Mouse (Mus musculus) intestine, postnatal 0 days (tissue): ENCODE measurements around the gene Zfp599. TPM values are rescaled to one million over a fixed set of nuclear protein-coding genes. Genes with fewer than 3 reads are reported as not detected.
"Not testable (repeated sequence)": the region's sequence is repeated elsewhere in the genome, so short reads cannot be mapped to it uniquely, and the experiment has no call there.

Experiments used
- ATAC-seq: fragments of 200-750 bp; cut with Nextera tagmentation; 2 replicates; pipeline ENCODE4 v1.8.0; 2017; ENCODE audit warnings: mild to moderate bottlenecking, moderate TSS enrichment, moderate library complexity
- H3K27ac ChIP-seq: fragments of 300-500 bp; sonication (generic); 2 replicates; pipeline ENCODE4 v1.5.1; 2014; ENCODE audit warnings: mild to moderate bottlenecking, low read depth, low read length, moderate library complexity
- H3K27me3 ChIP-seq: fragments of 300-500 bp; sonication (generic); replicated peaks from 2 replicates; pipeline ENCODE4 v1.6.1; 2014; ENCODE audit warnings: low read length, mixed read lengths; ENCODE audit not compliant: control insufficient read depth, insufficient read depth
- H3K36me3 ChIP-seq: fragments of 300-500 bp; sonication (generic); 2 replicates; pipeline ENCODE4 v1.6.1; 2014; ENCODE audit warnings: mild to moderate bottlenecking, moderate library complexity; ENCODE audit not compliant: control insufficient read depth, insufficient read depth
- H3K4me1 ChIP-seq: fragments of 300-500 bp; sonication (generic); replicated peaks from 2 replicates; pipeline ENCODE4 v1.6.1; 2014; ENCODE audit warnings: antibody characterized with exemption, low read length, mixed read lengths; ENCODE audit not compliant: control insufficient read depth, insufficient read depth
- H3K4me2 ChIP-seq: fragments of 300-500 bp; sonication (generic); replicated peaks from 2 replicates; pipeline ENCODE4 v1.6.1; 2014; ENCODE audit warnings: low read depth, mild to moderate bottlenecking, moderate library complexity
- H3K4me3 ChIP-seq: fragments of 300-500 bp; sonication (generic); 2 replicates; pipeline ENCODE4 v1.5.1; 2014; ENCODE audit warnings: low read depth, low read length
- H3K9ac ChIP-seq: fragments of 300-500 bp; sonication (generic); 2 replicates; pipeline ENCODE4 v1.6.1; 2014; ENCODE audit warnings: mild to moderate bottlenecking, low read depth, low read length
- H3K9me3 ChIP-seq: fragments of 300-500 bp; sonication (generic); 2 replicates; pipeline ENCODE4 v1.6.1; 2016; ENCODE audit warnings: mixed run types; ENCODE audit not compliant: control insufficient read depth
- CTCF ChIP-seq: sonication (generic); IDR thresholded peaks from 2 replicates; pipeline ENCODE4 v1.5.1; 2016; ENCODE audit warnings: low read depth, mild to moderate bottlenecking, control low read depth, antibody characterized with exemption, moderate library complexity
- WGBS: fragments of 180-500 bp; shearing (Covaris S2); extraction: QIAGEN DNeasy Blood & Tissue Kit; methylation state at CpG from one replicate; pipeline ENCODE4 v1.1.7; 2014; 5-methylcytosine and 5-hydroxymethylcytosine counted together
- polyA plus RNA-seq: library from polyadenylated mRNA; unstranded; fragments of >200 nt; fragmentation: Nextera tagmentation; extraction: Ambion mirVana; gene quantifications from 2 replicates; pipeline ENCODE4 v1.2.1, GENCODE M21; 2015

Gene Zfp599
- polyA plus RNA-seq, 1 experiment from 2014 or later, result 1.5 TPM

GRCm38 (mm10) chr9:22240001-22240400 lies 19.7 kb downstream of the Zfp599 start:
- H3K9me3 ChIP-seq, result no peaks in the 10 kb centered on the region
- H3K4me2 ChIP-seq, result no peak overlapping the region
- H3K27me3 ChIP-seq, result no peaks in the 10 kb centered on the region
- no peaks in the 10 kb centered on the region for H3K4me1 ChIP-seq
- WGBS, result 96% methylated on average over 4 of the region's 4 CpGs
- H3K36me3 ChIP-seq, result peaks cover 63% of the 10 kb centered on the region
- no peak for TF ChIP-seq CTCF
- no peak for ATAC-seq
- H3K27ac ChIP-seq, result no peak overlapping the region
- H3K4me3 ChIP-seq, result no peak overlapping the region
- no peak overlapping the region for H3K9ac ChIP-seq

- peaks cover 8% of the 10 kb centered on the region for H3K36me3 ChIP-seq
- no peaks in the 10 kb centered on the region for H3K27me3 ChIP-seq
- H3K9me3 ChIP-seq, result no peaks in the 10 kb centered on the region
- no peak overlapping the region for H3K27ac ChIP-seq
- H3K4me3 ChIP-seq, result no peak overlapping the region
- no peaks in the 10 kb centered on the region for H3K4me1 ChIP-seq
- no peak overlapping the region for H3K4me2 ChIP-seq
- TF ChIP-seq CTCF, result peak; percentile 55
- H3K9ac ChIP-seq, result no peak overlapping the region
- ATAC-seq, result no peak
Observed at GRCm38 (mm10) chr9:22230556-22230955, 29.1 kb downstream of the Zfp599 start.

- Histone ChIP-seq H3K27ac (no peak overlapping the region), H3K36me3 (peaks cover 3% of the 10 kb centered on the region), H3K27me3 (no peaks in the 10 kb centered on the region), H3K9ac (no peak overlapping the region), H3K4me1 (no peaks in the 10 kb centered on the region), H3K4me3 (no peak overlapping the region), H3K4me2 (no peak overlapping the region), H3K9me3 (no peaks in the 10 kb centered on the region)
- no peak for TF ChIP-seq CTCF
- WGBS, result 87% methylated on average over 3 of the region's 3 CpGs
- ATAC-seq, result no peak
Observed at GRCm38 (mm10) chr9:22230061-22230460, 29.6 kb downstream of the Zfp599 start.

DNA sequence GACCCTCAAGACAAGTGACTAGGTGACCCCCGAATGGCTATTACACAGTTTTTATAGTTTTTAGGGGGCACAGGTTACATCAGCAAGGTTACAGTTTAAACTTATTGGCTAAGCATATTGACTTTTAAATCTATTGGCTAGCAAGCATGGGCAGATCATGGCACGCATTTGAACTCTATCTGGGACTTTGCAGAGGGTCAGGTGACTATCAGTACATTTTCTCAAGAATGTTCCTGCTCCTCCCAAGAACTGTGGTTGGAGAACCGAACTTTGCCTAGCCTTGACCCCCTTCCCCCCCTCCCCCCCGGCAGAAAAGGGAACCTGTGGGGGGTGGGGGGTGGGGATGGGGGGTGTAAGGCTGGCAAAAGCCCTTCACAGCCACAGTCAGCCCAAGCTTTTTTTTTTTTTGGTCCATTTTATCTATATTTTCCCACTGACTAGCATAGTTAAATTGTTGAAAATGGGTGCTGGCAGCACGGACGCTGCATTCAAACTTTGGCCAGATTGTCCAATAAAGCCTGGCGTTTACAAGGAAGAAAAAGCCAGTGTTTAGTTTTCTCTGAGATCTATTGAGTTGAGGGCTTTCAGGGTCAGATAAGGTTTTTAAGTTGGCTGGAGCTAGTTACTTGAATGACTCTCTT lies 30.2 kb downstream of the Zfp599 start:
- Histone ChIP-seq H3K4me2 (no peak overlapping the region), H3K9me3 (no peaks in the 10 kb centered on the region), H3K9ac (no peak overlapping the region), H3K4me3 (no peak overlapping the region), H3K27me3 (no peaks in the 10 kb centered on the region), H3K27ac (no peak overlapping the region), H3K4me1 (no peaks in the 10 kb centered on the region), H3K36me3 (no peaks in the 10 kb centered on the region)
- WGBS, result 52% methylated on average over 7 of the region's 7 CpGs
- ATAC-seq, result no peak
- TF ChIP-seq CTCF, result no peak

DNA sequence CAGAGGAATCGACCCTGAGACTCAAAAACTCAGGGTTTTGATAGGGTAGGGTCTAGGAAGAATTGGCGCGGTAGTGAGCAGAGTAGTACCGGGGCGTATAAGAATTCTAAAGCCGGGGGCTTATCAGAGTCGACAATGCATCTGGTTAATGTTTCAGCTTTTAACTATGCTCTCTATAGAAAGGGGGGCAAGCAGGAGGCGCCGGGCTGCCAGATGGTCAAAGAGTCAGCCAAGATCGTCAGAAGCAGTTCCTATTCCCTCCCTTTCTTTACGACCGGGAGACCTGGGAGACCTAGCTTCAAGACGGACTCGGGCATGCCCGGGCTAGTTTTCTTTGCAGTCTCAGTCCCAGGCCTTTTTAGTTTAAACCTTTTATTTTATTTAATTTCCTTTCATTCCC lies 32.8 kb downstream of the Zfp599 start:
- no peak for TF ChIP-seq CTCF
- Histone ChIP-seq H3K27me3 (no peaks in the 10 kb centered on the region), H3K4me1 (no peaks in the 10 kb centered on the region), H3K4me2 (peak overlapping the region; percentile 66), H3K9me3 (no peaks in the 10 kb centered on the region), H3K4me3 (no peak overlapping the region; the same call in 1 of the 2 replicates), H3K27ac (no peak overlapping the region), H3K36me3 (no peaks in the 10 kb centered on the region), H3K9ac (no peak overlapping the region)
- 0 out of 2 replicates have a peak, but pooled peaks have one; percentile 7 for ATAC-seq
- WGBS, result 50% methylated on average over 15 of the region's 15 CpGs

GRCm38 (mm10) chr9:22226389-22226673 lies 33.4 kb downstream of the Zfp599 start:
- Histone ChIP-seq H3K4me2 (peak overlapping the region; percentile 66), H3K4me3 (peak overlapping the region; percentile 81), H3K27ac (peak overlapping the region; percentile 93; the same call in 1 of the 2 replicates)
- H3K36me3 ChIP-seq, H3K4me1 ChIP-seq, ATAC-seq, H3K9me3 ChIP-seq, H3K9ac ChIP-seq, H3K27me3 ChIP-seq: not testable (repeated sequence)
- 64% methylated on average over 7 of the region's 7 CpGs for WGBS
